Mouse (Mus musculus) NIH3T3 (cell line): Measurements from ENCODE around the gene Ash1l.

Experiments used
- DNase-seq: peaks from one replicate; pipeline ENCODE4 v3.0.0-alpha.2; 2012; ENCODE audit warnings: low read depth

The Ash1l gene

DNA sequence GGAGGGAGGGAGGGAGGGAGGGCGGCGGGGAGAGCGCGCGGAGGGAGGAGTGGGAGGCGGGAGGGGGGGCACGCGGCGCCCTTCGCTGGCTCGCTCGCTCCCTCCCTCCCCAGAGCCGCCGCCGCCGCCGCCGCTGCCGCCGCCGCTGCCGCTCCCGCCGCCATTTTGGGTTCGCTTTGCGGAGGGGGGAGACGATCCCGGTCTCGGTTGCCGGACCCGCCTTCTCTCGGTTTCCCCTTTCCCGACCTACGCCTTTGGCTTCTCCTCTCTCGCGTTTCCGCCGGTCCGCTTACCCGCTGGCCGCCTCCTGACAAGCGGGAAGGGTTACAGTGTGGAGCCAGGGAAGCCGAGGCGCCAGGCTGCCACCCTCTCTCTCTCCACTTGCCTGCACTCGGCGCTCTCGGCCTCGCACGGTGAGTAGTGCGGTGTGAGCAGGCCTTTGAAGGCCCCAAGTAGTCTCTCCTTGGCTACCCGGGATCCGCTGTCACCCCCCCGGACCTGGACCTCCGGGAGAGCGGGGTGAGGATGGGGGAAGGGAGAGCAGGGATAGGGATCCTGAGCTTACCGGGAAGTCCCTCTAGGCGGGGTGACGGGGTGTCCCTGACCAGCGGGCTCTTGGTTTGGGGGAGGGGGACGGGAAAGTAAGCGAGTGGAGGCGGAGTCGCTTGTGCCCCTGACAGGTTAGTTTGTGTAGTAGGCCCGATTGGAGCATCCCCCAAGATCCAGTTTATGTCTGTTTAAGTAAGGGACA is at the start of gene Ash1l, which contains the start of gene Dap3:
Ash1l (plus strand) TSS at position 47 of the 751 bp plus-strand sequence.
Dap3 (minus strand) TSS at position 606 of the 751 bp plus-strand sequence.
- DNase-seq = peak; percentile 87

GRCm38 (mm10) chr3:88904803-88905202 is 45.6 kb upstream of the Ash1l start:
- DNase-seq = no peak

- no peak for DNase-seq
Observed at GRCm38 (mm10) chr3:88905209-88905608, 45.2 kb upstream of the Ash1l start.

DNA sequence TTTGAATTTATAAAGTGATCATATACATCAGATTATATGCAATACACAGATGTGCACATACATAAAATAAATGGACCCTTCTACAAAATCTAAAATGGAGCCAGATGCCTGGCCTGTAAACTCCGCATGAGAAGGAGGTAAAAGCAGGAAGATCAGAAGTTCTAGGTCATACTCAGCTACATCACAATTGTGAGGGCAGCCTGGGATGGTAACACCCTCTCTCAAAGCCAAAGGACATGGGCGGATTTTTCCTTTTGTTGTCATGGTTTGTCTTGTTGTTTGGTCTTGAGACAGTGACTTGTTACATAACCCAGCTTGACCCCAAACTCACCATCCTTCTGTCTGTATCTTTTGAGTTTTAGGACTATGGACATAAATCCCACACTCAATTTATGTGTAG is 44.7 kb upstream of the Ash1l start:
- DNase-seq = no peak

GRCm38 (mm10) chr3:88906393-88907159 is 43.8 kb upstream of the Ash1l start:
- no peak for DNase-seq

DNA sequence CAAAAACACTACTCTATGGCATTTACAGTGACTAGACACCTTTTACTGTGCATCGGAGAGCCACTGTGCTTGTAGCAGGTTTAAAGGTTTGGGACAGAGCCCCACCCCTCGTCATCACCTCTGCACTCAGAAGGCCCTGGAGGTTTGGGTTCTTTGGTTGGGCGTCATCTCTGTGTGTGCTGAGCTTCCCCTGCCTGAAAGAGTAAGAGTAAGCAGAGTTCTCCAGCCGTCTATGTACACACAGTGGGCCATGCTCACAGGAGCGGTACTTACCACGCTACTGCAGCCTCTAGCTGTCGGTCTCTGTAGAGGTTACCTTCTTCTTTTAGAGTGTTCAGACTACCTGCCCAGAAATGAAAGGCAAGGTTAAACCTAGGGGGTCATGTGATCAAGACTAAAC is 37.8 kb upstream of the Ash1l start:
- no peak for DNase-seq

DNA sequence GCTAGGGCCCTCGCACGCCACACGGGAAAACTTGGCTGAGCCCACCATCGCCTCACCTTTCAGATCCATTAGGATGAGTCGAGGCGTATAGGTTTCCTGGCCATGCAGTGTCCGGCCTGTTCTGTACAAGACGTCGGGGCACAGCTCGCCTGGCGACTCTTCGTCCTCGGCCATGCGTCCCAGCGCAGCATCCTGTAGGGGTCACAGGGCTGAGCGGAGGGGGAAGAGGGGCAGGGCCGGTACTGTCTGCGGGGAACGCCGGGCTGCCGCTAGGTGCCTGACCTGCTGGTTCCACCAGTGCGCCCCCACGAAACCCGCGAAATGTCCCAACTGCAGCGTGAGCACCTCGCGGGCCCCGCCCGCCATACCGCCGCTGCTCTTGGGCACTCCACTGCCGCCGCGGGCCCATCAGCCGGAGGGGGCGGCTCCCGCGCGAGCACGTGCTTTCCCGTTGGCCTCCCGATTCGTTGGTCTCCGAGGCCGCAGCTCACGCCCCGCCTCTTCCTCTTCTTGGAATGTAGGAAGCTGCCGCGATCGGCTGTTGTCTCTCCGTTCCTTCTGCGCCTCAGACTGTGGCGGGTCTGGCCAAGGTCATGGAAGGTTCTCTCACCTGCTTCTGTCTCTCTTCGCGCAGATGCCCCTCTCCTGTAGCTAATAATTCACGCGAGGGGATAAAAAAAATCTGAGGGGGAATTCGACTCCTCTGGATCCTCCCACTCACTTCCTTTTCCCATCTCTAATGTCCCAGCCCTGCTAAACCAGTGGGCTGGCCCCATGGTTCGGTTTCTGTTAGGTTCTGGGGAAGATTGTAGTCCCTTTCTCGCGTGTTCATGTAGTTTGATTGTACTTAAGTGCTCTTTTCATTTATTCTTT is 36.7 kb upstream of the Ash1l start, which contains the start of gene Msto1:
Msto1 (minus strand) TSS at position 489 of the 873 bp plus-strand sequence.
- peak; percentile 94 for DNase-seq

GRCm38 (mm10) chr3:88914384-88914810 is 36.0 kb upstream of the Ash1l start:
- DNase-seq = no peak

GRCm38 (mm10) chr3:88918981-88919380 is 31.4 kb upstream of the Ash1l start:
- DNase-seq = peak; percentile 23

- DNase-seq = peak; percentile 28
Observed at GRCm38 (mm10) chr3:88921411-88921810, 29.0 kb upstream of the Ash1l start.

DNA sequence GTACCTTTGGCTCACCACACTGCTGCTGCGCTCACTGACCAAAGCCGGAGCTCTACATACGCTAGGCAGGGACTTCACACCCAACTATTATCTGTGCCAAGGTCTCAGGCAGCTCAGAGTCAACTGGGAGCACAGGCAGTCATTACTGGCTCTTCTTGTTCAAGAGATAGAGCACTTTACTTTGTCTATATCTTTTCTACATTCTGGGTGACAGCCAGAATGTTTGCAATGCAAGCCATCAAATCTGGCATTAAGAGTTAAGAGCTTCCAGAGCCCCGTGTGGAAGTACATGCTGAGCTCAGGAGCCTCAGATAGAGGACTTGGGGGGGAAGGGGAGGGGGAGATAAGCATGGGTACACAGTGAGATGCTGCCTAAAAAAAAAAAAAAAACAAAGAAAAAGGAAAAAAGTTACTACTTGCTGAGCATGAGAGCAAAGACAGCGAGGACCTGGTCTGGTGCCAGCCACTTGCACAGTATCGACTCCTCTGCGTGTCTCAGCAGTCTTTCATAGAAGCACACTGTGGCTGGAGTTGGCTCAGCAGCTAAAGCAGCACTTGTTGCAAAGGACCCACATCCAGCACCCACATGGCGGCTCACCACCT is 26.3 kb upstream of the Ash1l start:
- no peak for DNase-seq

GRCm38 (mm10) chr3:88925651-88926050 is 24.8 kb upstream of the Ash1l start:
- peak; percentile 28 for DNase-seq

- DNase-seq = no peak
Observed at GRCm38 (mm10) chr3:88929501-88929900, 20.9 kb upstream of the Ash1l start.

DNA sequence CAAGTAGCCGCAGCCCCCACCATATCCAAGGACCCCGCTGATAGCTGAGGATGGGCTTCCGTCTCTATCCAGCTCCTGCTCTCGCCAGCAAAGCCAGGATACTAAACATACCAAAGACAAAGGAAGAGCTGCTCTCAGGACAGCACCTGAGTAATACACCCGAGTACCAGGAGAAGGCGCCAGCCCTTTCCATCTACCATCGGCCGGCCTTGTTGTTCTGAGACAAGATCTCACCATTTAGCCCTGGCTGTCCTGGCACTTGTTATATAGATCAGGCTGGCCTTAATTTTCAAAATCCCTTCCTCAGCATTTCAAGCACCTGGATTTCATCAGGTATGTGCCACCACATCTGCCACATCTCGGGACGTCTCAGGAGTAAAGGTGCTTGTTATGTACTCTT is 11.4 kb upstream of the Ash1l start:
- no peak for DNase-seq

GRCm38 (mm10) chr3:88939749-88940148 is 10.7 kb upstream of the Ash1l start:
- peak; percentile 80 for DNase-seq

GRCm38 (mm10) chr3:88942316-88942880 is 8.0 kb upstream of the Ash1l start:
- no peak for DNase-seq

DNA sequence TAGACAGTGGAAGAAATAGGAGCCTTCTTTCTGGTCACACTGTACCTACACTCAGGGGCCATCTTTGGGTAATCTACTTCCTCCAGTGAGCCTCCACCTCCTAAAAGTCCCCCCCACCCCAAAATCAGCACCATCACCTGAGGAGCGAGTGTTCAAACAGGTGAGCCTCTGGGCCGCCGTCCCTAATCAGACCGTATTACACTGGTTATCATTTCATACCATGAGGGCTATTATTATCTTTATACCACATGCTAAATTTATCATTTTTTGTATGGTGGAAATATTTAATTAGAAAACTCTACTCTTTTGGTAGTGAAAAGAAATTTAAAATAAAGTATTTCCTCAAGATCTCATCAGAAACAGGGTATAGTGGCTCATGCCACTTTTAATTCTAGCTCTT is 6.3 kb upstream of the Ash1l start:
- DNase-seq = no peak

DNA sequence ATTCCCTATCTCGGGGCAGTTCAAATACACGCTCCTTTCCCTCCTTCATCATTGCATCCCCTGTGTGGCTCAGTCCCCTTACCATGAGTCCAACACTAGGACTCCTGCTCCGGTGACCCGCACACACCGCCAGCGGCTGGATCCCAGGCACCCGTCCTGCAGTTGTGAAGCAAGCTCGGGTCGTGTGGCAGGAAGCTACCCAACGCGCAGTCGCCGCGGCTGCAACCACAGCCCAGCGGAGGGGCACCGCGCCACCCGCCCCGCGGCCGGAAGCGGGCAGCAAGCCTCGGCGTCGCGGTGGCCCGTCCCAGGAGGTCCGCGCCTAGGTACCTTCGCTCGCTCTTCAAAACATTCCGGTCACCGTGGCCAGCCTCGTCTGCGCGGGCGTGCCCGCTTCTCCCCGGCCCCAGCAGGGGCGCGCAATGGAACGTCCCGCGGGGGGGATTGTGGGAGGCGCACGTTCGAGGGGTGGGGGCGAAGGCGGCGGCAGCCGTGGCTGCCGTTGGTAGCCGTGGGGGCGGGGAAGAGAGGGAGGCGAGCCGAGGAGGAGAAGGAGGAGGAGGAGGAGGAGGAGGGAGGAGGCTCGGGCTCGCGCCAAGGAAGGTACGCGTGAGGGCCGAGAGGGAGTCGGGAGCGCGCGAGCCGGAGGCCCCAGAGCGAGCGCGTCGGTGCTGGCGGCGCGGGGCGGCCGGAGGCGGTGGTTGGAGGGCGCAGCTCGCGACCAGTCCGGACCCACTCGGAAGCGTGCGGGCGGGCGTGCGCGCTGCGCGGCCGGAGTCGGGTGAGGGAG is 441 bp upstream of the Ash1l start:
- peak; percentile 95 for DNase-seq

DNA sequence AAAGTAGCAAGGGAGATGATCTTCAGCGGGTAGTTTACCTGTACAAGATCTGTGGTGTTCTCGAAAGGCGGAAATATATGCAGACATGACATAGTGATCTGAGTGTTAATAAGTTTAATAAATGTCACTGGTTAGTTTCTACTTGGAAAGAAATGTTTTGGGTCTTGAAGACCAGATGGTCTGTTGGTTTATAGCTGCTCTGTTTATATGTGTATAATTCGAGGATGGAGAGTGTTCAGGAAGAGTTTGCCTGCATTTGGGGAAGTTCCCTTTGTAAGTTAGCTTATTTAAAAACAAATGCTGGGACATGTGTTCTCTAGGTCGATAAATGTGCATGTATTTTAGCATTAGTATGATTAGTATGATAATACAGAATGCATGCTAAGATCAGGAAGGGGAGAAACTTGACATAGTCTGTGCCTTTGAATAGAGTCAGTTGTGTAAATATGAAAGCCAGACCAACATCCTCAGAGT is 942 bp downstream of the Ash1l start:
- no peak for DNase-seq

DNA sequence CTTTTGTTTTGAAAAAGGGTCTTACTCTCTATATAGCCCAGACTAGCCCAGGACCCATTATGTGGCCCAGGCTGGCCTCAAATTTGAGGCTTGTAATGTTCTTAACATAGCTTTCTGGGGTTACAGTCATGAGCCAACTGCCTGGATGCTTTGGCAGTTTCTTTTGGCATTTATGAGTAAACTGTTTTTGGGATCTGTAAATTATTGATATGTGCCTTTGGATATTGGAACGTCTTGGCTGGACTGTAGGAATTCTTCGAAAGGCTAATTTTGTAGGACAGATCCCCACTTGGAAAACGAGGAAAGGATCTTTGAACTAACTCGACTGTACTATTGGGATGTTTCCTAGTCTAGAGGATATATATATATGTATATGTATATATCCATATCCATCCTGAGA is 2.8 kb downstream of the Ash1l start:
- DNase-seq = no peak
